Mouse (Mus musculus) left cerebral cortex, postnatal 36 days (tissue): Measurements from ENCODE around the gene Eif2a. TPM values are rescaled to one million over a fixed set of nuclear protein-coding genes. Genes with fewer than 3 reads are reported as not detected.

Experiments
- DNase-seq, 2 experiments: peaks; one replicate each; pipeline ENCODE4 v3.0.0; 2021 to 2022; ENCODE audit warnings: low spot score in 2 of 2, mixed read lengths in 1 of 2
- intact Hi-C: fragments of 180-260 bp; cut with DNase I; formaldehyde crosslinking; loops from one replicate; pipeline ENCODE4 v1.15.1; 2025
- total RNA-seq, 2 experiments: library from RNA; stranded (reverse); gene quantifications; 2 replicates each; pipeline ENCODE4 v1.2.3; 2021

The Eif2a gene
- total RNA-seq, 2 experiments from 2014 or later = 42.5 to 45.7 TPM

- DNase-seq = no peak
- intact Hi-C loops = no loop called here
These were observed 6.1 kb upstream of the Eif2a start for GRCm38 (mm10) chr3:58519536-58519935.

DNA sequence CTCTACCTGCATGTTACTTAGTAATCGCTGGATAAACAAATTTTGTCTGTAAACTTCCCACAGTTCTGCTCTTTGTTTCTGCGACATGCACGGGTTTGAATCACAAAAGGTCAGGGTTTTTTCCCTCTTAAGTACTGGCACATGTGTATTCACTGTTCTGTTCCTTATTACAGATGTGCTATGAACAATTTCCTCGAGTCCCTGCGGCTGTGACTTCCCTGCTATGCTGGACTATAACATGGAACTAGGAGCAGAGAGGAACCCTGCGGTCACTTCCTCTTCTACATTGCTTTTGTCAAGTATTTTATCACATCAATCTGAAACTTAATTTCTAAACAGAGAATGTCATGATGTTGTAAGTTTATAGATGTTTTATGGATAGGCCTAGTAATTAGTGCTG is 5.3 kb upstream of the Eif2a start:
- DNase-seq = no peak
- intact Hi-C loops = loop anchor here (10.0 kb wide), 1 partner anchor 265 kb away; no protein-coding TSS in a partner anchor

DNA sequence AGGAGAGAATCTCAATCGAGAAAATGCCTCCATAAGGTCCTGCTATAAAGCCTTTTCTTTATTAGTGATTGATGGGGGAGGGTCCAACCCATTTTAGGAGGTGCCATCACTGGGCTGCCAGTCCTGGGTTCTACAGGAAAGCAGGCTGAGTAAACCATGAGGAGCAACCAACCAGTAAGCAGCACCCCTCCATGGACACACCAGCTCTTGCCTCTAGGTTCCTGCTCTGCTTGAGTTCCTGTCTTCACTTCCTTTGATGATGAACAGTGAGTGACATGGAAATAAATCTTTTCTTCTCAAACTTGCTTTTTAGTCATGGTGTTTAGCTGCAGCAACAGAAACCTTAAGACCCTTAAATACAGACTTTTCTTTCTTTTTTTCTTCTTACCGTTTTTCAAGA is 4.3 kb upstream of the Eif2a start:
- intact Hi-C loops = loop anchor here (10.0 kb wide), 1 partner anchor 263 kb away; no protein-coding TSS in a partner anchor
- DNase-seq = no peak

GRCm38 (mm10) chr3:58523386-58523785 is 2.2 kb upstream of the Eif2a start:
- no peak for DNase-seq
- intact Hi-C loops = loop anchor here (10.0 kb wide), 1 partner anchor 261 kb away; no protein-coding TSS in a partner anchor

- DNase-seq = no peak
These were observed 1.4 kb upstream of the Eif2a start for GRCm38 (mm10) chr3:58524246-58524645.

GRCm38 (mm10) chr3:58525166-58525565 is 455 bp upstream of the Eif2a start:
- intact Hi-C loops = loop anchor here (2.0 to 10.0 kb wide), 3 partner anchors 52 to 260 kb away; partner anchors contain the start of genes Selenot and Tsc22d2
- DNase-seq = no peak

More at GRCm38 (mm10) chr3:58524246-58524645, 1.4 kb upstream of the Eif2a start:
- intact Hi-C loops = loop anchor here (2.0 to 10.0 kb wide), 3 partner anchors 53 to 261 kb away; partner anchors contain the start of genes Selenot and Tsc22d2

GRCm38 (mm10) chr3:58526408-58526737 is 752 bp downstream of the Eif2a start:
- intact Hi-C loops = loop anchor here (10.0 kb wide), 1 partner anchor 258 kb away; no protein-coding TSS in a partner anchor
- no peak for DNase-seq

DNA sequence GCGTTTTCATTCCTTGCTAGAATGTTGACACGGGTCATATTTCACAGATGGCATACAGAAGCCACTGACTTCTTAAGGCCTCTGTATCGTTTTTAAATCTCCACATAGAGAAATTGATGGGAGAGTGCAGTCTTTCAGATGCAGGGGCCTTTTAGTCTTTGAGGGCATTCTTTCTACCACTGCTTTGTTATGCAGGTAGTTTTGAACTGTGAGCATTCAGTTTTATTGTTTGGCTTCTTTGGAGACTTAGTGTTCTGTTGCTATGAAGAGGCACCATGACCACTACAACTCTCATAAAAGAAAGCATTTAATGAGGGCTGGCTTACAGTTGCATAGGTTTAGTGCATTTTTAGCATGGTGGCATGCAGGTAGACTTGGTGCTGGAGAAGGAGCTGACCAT is 11.0 kb downstream of the Eif2a start:
- no peak for DNase-seq
- intact Hi-C loops = no loop called here

- no peak for DNase-seq
- intact Hi-C loops = no loop called here
These were observed 26.6 kb downstream of the Eif2a start for GRCm38 (mm10) chr3:58552001-58552811.

- intact Hi-C loops = no loop called here
- no peak for DNase-seq
These were observed 31.0 kb downstream of the Eif2a start for GRCm38 (mm10) chr3:58556649-58557048.

DNA sequence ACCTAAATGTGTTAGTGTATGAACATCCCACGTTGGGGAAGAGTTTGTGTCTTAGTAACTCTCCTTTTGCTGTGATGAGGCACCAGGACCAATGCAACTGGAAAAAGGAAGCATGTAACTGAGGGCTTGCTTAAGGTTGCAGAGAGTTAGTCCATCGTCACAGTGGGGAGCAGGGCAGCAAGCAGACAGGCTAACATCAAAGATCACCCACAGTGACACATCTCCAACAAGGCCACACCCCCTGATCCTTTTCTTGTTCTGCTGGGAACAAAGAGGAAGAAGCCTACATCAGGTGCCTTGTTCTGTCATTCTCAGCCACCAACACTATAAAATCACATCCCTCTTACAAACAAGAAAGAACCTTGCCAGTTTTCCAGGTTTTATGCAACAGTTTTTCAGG is 34.3 kb downstream of the Eif2a start:
- intact Hi-C loops = no loop called here
- DNase-seq = no peak

- intact Hi-C loops = no loop called here
- no peak for DNase-seq
These were observed 35.8 kb downstream of the Eif2a start for GRCm38 (mm10) chr3:58561437-58561836.

- intact Hi-C loops = loop anchor here (10.0 kb wide), 1 partner anchor 124 kb away; the partner anchor contains the start of gene Siah2
- DNase-seq = no peak
These were observed 45.2 kb downstream of the Eif2a start for GRCm38 (mm10) chr3:58570821-58571220.

- intact Hi-C loops = loop anchor here (2.0 to 10.0 kb wide), 4 partner anchors 52 to 211 kb away; partner anchors contain the start of genes Eif2a, Serp1, Siah2 and Tsc22d2
These were observed 50.8 kb downstream of the Eif2a start, which contains the start of gene Selenot for GRCm38 (mm10) chr3:58576137-58577066. Gene Selenot, plus strand, starts transcription at chr3:58576636.

GRCm38 (mm10) chr3:58577067-58577503 is 51.5 kb downstream of the Eif2a start:
- DNase-seq = peak; percentile 59 to 69
- intact Hi-C loops = loop anchor here (2.0 to 10.0 kb wide), 4 partner anchors 52 to 210 kb away; partner anchors contain the start of genes Eif2a, Serp1, Siah2 and Tsc22d2

More at GRCm38 (mm10) chr3:58576137-58577066, 50.8 kb downstream of the Eif2a start, which contains the start of gene Selenot:
- peak; percentile 97 to 99 for DNase-seq

GRCm38 (mm10) chr3:58577506-58578050 is 52.0 kb downstream of the Eif2a start:
- no peak for DNase-seq
- intact Hi-C loops = loop anchor here (2.0 to 10.0 kb wide), 4 partner anchors 53 to 210 kb away; partner anchors contain the start of genes Eif2a, Serp1, Siah2 and Tsc22d2

GRCm38 (mm10) chr3:58581530-58581929 is 55.9 kb downstream of the Eif2a start:
- DNase-seq = no peak
- intact Hi-C loops = no loop called here

- intact Hi-C loops = no loop called here
- DNase-seq = no peak
These were observed 56.7 kb downstream of the Eif2a start for GRCm38 (mm10) chr3:58582297-58582696.

DNA sequence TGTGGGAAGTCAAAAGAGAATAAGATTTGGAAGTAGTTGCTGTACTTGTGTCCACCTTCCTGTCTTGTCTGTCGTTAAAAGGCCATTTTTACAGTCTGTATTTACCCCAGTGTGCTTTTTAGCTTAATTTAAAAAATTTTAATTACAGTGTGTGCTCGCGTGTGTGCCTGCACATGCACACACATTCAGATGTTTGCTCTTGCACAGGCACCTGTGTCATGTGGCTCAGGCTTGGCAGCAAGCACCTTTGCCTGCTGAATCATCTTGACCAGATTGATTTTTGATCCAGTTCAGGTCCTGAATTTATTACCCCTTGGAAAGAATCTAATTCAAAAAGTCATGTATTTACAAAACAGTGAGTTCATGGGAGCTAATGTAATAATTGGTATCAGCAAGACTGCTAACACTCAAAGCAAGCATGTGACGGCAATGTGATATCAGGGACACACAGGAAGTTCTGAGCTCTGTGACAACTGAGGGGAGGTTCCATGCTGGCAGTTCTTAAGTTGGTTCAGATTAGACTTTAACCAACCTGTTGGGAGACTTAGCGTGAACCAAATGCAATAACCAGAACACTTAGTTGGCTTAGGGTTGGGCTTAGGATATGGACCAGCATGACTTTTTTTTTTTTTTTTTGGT is 57.3 kb downstream of the Eif2a start:
- intact Hi-C loops = no loop called here
- no peak for DNase-seq
